Mouse (Mus musculus) naive thymus-derived CD4-positive, alpha-beta T cell, adult 2 months (primary cell): ENCODE results near the gene Ebf3.

Experiments used
- DNase-seq: peaks from one replicate; pipeline ENCODE4 v3.0.0-alpha.2; 2011; ENCODE audit warnings: low read depth

Ebf3 gene

DNA sequence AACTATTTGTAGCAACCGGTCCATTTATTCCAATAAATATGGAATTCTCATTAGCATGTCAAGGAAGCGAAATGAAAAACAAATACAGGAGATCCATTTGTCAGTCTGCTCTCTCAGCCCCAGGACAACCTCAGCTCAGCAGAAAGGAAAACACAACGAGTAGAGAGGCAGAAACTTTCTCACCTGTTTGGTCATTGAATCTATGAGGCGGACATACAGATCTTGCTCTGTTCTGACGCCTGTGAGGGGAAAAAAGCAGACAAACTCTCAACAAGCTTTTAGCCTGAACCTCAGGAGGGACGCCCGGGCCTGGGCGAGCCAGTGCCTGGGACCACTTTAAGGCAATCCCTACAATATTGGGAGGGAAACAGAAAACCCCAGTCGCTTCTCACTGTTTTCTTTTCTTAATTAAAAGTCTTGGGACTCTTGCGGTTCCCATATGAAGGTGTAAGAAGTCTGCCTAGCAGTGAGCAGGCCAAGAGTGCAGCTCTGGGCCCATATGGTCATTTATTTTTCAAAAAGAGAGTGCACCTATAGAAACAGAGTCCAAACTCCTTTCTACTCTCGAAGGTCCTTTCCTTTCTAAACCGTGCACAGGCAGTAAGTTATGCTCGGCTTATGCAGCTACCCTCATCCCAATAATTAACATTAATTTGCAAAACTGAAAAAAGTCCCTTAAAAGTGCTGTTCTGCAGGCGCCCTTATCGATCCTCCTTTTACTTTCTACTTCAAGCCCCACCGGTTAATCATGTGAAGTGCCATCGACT is 1.9 kb downstream of the Ebf3 start:
- no peak for DNase-seq

DNA sequence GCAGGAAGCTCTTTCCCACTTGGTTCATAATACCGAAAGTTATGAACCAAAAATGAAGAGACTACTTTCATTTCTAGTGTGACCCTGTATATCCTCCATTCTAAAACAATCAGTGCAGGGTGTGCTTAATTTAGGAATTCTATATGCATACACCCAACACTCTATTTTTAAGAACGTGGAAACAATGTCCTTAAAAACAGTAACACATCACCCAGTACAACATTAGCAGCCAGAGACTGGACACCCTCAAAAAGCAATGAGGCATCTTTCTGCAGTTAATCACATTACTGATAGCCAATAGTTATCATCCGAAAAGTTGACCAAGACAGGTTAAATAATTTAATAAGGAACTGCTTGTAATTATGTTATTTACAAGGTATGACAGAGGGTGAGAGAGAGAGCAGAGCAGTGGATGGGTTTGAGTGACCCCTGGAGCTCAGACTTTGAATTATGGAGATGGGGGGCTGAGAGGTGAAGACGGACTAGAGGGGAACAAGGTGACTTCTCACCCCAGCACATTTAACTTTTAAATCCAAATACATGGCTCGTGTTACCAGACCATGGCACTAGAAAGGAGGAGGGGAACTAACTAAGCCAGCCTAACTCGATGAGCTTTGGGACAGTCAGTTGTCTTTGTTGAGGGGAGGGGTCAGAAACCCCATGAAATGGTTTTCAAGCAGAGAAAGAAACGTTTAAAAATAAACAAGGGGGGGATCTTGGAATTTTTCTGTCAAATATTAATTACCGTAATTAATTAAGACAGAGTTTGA is 2.7 kb downstream of the Ebf3 start:
- no peak for DNase-seq

DNA sequence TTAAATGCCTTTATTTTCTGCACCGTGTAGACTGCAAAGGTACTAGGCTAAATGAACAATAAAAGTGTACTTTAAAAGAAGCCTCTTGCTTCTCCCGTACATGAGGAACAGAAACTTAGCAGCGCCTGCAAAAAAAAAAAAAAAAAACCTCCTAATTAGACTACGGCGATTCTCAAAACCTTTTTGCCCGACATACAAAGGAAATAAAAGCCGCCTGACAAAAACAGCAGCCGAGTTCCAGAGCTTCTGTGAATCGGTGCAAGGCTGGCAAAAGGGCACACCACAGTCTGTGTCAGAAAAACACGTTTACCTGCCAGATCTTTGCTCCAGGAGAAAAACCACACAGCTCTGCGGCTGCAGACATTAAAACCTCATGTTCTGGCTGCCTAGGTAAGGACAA is 3.4 kb downstream of the Ebf3 start:
- DNase-seq, result peak; percentile 3

DNA sequence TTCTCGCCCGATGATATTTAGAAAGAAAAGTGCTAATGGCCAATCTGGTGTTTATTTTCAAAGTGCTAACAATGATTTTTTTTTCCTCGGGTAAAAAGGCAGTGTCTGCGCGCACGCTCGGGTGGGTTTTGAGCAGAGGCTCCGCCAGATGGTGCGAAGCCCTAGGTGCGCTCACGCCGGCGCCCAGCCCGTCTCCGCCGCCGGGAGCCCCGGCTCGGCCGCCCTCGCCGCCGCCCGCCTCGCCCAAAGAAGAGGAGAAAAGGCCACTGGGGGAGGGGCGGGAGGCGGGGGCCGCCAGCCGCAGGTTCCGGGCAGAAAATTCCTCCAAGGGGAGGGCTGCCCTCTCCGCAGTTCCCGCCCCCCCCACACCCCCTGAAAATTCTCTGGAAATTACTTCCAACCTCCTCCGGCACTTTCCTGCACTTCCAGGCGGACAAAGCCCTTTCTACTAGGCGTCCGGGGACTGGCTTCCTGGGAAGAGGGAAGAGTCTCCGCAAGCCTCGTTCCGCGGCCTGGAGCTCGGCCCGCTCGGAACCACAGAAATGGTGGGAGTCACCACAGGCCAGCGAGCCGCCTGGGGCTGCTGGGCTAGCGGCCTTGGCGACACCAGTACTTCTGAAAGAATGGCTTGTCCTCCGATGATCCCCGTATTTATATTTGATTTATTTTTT is 4.0 kb downstream of the Ebf3 start:
- DNase-seq, result no peak

DNA sequence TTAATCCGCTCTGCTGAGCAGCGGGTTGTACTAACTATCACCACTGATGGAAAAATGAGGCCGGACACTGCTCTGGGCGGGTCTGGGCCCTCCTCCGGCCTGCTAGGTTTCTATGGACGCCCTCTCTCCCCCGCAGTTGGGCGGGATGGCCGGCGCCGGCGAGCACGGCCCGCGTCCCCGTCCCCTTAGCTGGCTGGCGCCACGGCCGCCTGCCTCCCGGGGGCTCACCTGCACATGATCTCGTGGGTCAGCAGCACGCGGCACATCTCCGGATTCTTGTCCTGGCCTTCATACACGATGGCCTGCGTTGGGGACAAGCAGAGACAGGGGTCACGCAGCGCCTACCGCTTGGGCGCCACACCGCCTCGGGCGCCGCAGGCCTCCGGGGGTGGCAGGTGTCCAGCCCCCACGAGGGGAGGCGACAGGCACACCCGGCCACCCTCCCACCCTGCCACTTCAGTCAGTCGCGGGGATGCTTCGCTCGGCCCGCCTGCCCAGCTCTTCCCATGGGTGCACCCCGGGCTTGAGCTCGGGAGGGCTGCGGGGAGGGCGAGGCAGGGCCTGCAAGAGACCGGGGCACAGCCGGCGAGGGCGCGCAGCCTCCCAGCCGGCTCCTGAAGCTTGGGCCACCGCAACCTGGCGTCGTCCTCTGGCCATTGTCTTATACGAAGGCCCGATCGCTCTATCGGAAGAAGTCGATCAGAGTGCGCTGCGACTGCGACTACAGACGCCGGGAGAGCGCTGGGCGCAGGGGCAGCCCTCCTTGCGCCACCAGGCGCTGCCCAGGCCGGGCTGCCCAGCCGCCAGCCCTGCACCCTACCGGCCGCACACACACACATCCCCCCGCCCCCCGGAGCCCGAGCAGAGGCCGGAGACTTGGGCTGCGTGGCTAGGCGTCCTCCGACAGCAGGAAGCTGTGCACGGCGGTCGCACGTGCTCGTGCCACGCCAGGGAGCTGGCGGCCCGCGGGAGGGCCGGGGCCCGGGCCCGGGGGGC is 4.9 kb downstream of the Ebf3 start:
- DNase-seq, result no peak

DNA sequence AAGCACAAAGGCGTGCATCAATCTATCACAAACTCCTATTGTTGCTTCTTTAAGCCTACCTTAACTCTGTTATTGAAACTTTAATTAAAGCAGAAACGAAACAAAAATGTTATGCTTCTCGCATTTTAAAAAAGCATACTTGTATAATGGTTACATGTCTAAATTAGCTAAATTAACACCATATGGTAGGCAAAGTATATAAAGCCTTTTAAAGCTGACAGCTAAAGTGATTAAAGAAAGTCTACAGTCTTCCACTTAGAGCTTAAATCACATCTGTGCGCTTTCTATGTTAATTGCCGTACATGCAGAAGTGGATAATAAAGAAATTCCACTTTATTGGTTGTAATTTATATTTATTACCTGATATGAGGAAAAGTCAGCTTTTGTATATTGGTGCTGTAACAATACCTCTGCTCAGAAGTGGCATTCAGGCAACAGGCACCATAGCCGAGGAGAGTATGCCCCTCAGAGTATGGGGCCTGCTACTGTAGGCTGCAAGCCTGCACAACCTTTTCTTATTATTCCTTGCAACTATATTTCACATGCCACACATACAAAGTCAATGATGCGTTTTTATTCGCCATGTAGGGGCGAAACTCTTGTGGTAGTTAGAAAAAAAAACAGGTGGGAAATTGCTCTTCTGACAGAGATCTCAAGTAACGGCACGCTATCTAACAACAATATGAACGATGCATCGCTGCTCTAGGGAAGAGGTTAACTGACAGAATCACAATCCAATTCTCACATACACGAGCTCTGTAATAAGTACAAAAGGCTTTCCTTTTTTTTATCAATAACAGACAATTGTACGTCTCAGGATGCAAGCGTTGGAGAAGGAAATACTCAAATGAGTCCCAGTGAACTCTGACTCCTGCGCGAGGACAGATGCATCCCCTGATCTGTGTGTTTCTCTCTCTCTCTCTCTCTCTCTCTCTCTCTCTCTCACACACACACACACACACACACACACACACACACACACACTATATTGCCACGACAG is 5.9 kb downstream of the Ebf3 start:
- no peak for DNase-seq

DNA sequence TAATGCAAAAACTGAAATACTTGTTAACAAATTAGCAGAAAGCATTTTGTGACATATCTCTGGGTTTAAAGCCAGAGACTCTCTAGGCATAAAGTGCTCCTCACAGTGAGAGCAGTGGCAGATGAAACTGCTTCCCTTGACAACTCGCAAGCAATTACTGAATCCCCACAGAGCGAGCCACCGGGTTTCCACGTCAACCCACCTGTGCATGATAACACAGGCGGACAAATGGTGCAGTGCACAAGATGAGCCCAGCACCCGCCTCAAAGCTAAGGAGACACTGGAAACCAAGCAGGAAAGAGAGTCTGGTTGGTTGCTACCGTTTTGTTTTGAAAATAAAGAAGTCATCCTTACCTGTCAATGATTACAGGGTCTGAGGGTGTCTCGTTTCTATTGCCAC is 7.1 kb downstream of the Ebf3 start:
- DNase-seq, result no peak

DNA sequence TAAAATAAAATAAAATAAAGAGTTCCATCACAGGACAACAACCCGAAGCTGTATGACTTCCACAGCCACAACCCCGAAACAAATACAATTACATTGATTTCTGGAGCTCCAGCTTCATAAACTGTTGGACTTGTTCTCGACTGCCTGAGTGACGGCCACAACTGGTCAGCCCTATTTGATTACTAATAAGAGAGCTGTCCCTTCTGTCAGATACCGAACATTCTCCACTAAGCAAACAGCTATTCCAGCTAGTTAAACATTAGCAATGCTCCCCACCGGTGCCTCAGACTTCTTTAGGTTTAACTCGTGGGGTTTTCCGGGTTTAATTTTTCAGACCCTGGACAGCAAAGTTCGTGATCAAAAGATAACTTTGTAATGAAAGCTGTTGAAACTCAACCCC is 8.1 kb downstream of the Ebf3 start:
- DNase-seq, result no peak

DNA sequence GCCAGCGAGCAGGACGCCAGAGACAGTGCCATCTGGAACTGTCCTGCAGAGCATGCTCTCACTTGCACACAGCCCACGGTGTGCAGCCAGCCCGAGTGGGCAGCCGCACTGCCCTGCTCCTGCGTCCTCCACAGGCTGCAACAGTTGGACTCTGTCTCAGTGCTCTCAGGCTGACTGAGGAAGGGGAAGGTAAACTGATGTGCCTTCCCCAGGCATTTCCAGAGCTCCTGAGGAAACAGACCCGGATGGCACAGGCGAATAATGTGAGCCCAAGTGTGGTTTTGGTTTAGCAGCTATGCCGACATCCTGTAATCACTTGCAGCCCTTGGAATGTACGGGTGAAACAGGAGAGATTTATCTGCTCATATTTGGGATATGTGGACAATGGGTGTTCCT is 10.5 kb downstream of the Ebf3 start:
- no peak for DNase-seq

DNA sequence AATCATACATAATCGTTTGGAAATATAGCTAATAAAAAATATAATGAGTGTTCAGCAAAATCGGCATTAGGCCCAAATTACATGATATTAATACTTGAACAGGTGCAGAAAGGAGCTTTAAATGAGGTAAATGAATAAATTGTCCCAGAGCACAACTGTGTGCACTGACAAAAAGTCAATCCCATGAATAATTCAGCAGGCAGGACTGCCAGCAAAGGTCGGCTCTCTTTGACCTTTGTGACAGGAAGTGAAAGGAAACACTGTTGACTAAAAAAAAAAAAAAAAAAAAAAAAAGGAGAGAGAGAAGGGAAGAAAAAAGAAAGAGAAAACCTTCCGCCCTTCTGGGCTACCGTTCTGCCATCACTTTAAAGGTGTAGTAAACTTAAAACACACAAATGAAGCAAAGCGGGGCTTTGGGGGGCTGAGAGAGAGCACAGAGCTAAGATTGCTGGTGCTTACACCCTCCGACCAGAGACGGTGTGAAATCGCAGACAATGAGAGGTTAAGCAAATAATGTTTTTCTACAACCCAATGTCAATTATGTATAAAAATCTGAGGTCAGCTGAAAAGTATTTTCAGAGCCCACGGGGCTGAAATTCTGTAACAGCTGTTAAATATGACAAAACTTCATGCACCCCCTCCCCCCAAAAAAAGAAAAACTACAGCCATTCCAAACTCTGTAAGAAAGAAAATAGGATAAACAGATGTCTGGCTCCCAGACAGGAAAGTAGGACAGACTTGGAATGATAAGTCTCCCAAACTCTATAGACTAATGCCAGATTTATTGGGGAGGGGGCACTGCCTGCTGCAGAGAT is 11.1 kb downstream of the Ebf3 start:
- no peak for DNase-seq

DNA sequence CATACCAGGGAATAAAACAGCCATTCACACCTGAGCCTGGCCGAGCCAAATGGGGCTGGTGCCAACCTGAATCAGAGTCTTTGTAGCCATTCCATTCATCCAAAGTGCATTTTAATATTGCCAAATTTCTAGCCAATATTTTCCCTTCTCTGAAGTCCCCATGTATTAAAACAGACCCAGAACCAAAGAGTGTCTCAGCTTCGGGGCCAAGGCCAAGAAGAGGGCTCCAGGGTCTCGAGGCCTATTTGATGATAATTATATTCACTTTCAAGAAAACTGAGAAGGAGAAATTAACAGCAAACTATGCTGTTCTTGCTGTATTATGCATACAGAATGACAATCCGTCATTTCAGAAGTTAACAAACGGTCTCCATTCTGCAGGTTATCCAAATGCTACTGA is 12.1 kb downstream of the Ebf3 start:
- no peak for DNase-seq

DNA sequence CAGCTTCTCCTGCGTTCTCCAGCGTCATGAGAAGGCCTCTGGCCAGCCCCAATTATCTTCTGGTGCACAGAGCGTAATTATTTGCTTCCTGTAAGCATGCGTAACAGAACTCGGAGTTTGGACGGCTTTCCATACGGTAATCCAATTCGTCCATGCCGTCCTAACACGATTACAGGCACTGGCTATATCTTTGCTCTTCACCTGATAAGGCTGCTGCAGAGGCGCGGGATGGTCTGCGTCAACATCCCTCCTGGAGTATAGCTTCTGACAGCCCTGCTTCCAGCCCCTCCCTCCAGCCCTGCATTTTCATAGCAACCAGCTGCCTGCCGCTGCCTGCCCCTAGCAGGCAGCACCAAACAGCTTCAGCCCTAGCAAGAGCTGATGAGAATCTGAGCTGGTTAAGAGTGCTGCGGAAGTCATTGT is 12.9 kb downstream of the Ebf3 start:
- DNase-seq, result no peak

DNA sequence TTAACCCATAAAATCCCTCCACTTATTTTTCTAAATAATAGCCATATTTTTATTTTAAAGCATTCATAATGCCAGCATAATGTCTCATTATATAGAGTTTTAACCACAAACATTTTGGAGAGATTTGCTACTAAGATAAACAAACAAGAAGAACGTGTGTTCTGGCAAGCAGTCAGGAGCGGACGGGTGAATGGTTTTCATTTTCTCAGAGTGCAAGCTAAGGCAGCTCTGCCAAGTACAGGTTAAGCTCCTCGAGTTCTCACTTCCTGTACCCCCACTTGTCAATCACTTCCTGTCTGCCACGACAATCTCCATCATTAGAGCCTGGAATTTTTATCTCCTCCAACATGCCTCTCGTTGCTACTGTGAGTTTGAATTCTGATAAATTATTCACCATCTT is 13.4 kb downstream of the Ebf3 start:
- no peak for DNase-seq

DNA sequence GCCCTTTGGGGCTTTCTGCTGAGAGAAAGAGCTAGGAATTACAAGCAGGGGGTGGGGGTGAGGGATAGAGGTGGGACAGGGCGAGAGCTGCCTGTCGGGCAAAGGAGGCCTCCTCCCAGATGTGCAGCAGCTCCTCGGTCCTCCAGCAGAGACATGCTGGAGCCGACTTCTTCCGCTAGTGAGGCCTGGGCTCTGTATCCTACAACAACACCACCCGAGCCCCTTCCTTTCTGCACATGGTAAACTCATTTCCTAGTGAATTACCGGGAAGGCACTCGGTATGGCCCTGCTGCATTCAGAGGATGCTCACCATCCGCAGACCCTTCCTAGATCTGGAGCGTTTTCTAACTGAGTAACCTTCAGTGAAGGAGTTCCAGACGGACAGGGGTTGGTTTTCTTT is 14.1 kb downstream of the Ebf3 start:
- no peak for DNase-seq

DNA sequence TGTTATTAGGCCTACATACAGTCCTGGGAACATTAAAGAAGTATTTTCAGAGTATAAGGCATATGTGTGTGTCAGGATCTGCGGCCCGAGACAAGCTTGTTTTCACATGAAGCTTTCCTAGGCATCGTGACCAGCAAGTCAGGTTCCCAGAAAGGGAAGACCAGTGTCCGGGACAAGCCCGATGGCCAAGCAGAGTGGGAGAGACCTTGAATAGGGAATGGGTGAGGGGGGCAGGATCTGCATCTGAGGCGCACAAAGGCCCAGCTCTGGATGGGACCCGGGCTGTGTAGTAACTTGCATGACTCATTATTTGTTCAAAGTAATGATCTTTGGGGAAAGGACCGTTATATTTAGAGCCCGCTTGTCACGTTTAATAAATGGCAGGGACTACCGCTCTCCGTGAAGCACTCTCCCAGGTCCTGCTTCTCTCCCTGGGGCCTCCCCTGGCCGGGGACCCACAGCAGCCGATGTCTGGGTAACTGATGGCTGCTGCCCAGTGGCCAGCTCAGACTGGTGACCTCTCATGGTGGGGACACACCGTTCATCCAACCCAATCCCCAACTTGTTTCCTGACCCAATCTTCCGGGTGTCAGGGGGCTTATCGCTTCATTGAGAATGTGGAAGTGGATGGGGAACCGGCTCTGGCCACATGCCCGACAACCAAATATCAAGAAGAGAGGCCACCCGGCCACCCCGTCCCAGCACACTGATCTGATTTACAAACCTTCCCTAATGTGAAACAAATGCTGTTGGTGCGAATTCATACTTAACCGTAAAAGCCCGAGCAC is 16.5 kb downstream of the Ebf3 start:
- DNase-seq, result no peak

DNA sequence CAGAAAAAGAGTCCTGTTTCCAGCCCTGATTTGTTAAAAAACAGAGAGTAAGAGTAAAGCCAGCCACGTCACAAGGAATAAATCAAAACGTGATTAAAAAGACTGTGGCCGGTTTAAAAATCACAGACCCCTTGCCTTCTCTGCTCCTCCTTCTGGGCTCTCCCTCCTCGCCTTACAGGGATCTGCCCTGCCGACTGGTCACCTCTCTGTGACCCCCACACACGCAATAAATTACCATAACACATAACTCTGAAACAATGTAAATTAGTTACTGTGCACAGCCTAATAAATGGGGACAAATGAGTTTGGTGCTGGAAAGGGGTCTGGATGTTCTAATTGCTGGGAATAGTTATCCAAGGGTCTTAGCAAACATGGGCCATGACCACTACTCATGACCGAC is 17.1 kb downstream of the Ebf3 start:
- no peak for DNase-seq

DNA sequence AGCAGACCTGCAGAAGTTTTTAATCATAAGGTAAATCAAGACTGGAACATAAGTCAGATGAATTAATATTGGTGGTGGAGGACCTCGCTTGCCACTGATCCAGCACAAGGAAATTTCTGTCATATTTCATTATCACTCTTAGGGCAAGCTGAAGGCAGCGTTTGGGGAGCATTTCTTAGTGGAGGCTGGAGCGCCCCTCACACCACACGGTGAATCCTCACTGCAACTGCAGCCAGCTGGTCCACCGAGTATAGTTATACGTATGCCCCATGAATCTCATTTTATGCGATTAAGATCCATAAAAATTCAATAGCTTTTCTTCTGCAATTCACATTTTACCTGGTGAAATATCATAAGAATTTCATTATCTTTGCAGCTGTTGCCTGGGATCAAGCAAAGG is 18.6 kb downstream of the Ebf3 start:
- no peak for DNase-seq

DNA sequence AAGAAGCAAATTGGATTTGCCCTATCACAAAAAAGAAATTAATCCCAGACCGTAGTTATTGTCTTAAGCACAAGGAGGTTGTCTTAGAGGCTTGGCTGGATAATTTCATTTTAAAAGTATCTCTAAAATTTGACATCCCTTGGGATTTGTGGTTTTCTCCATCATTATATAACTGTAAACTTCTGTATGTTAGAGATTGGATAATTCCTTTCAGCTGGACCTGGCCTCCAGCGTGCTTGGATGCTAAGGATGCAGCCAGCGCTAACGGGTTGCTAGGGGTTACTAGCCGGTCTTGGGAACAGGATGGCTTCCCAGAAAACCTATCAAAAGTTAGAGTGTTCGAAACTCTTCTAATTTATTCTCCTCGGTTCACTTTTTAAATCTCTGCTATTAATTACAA is 19.8 kb downstream of the Ebf3 start:
- no peak for DNase-seq
